Mouse (Mus musculus) adrenal gland, adult 2 months (tissue): ENCODE data around the gene Olfr569. TPM values are rescaled to one million over a fixed set of nuclear protein-coding genes. Genes with fewer than 3 reads are reported as not detected.

Experiments
- DNase-seq: peaks from one replicate; pipeline ENCODE4 v3.0.0; 2021
- long read RNA-seq: library from polyadenylated mRNA; stranded (forward); transcript quantifications from one replicate; pipeline ENCODE4 v2.0.0, GENCODE M21; 2021
- polyA plus RNA-seq: library from polyadenylated mRNA; depleted of rRNA; stranded (reverse); fragments of >200 nt; gene quantifications from 2 replicates; pipeline ENCODE4 v1.2.3, GENCODE M21; 2012; rRNA removed
- total RNA-seq, 2 experiments: library from RNA; stranded (reverse); gene quantifications; 2 replicates each; pipeline ENCODE4 v1.2.3; 2021

Gene Olfr569
- total RNA-seq (not detected), polyA plus RNA-seq (not detected in 2 replicates)
- long read RNA-seq: 0 reads

DNA sequence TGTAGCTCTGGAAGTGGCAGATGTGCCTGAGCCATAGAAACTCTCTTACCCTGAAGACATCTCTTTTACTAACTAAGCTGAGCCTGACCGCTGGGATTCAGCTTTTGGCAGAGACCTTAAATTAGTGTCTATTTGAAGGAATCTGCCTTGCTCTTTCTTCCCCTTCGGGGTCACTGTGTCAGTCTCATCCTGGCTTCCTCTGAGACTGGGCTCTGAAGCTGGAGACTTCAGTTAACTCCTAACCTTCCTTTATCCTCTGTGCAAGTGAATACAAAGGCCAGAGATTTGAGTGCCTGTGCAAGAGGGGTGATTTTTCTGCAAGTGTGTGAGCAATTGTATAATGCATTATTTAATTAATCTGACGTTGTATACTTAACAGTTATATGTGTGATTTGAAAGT lies at the start of gene Olfr569:
Olfr569 (minus strand) TSS at position 101 of the 400 bp plus-strand sequence.
- DNase-seq: no peak

DNA sequence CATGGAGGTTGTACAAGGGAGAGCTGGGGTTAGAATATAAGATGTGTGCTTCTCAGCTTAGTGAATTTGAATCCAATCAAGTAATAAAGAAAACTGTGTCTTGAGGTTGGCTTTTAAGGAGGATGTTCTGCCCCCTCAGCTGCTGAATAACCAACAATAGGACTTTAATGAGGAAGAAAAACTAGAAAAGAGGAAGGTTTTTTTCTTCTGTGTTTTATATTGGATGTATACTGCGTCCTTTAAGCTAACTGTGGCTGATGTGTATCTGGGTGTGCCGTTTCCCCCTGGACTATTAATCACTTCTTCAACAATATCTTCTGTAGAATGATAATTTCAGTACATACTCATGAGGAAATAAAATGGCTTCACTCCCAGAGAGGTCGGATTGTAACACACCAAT lies 36.4 kb upstream of the Olfr569 start:
- no peak for DNase-seq

- DNase-seq: no peak
These were observed 33.4 kb upstream of the Olfr569 start, which contains the start of gene Olfr572 for GRCm38 (mm10) chr7:102924109-102924508. Gene Olfr572, plus strand, starts transcription at chr7:102924409.

GRCm38 (mm10) chr7:102919632-102920031 lies 28.9 kb upstream of the Olfr569 start:
- peak; percentile 9 for DNase-seq

DNA sequence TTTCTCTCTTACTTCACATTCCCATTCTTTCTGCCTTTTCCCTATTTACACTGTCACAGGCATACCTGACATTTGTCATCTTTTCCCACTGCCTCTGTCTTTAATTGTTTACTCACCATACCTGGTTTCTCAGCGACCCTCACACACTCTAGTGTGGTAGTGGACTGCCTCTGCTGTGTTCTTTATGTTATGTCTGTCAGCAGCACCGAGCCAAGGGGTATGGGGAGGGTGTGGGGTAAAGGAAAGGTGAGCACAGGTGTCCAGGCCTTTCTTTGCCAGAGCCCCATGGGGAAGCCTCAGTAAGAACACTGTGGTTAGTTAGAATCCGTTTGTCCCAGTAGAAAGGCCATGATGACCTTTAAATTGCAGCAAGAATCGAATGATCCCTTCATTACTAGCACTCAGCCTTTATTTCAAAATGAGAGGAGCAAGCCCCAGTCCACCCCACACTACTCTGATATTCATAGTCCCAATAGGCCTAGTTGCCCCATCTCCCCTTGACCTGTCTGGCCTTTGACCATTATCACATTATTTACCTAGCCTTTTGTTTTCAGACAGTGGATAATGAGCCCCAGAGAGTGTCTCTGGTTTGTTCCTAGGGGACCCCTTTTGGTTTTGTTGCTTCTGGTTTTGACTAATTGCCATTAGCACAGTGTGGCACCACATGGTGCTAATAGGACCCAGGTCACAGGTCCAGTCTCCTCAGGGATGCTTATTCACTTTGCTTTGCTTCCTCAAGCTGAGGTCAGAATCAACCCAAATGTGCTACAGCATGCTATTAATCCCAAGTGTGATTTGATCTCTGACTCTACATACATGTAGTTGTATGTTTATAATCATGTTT lies 26.6 kb upstream of the Olfr569 start, which contains the start of gene Olfr571:
Olfr571 (minus strand) TSS at position 505 of the 844 bp plus-strand sequence.
- no peak for DNase-seq

DNA sequence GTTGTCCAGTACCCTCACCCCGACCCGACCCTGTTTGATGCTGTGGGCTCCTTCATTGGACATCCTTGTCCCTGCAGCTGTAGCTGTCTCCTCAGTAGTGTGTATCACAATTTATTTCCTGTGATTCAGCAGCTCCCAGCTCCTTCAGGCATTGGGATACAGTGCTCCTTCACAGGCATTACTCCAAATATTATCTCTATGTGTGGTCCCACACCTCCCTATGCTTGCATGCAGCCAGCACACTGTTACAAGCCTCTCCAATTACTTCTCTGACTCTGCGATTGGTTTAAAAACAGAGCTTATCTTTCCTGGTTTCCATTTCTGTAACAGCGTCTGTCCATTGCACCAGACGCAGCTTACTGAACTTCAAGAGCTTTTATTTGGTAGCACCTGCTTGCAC lies 25.7 kb upstream of the Olfr569 start:
- DNase-seq: no peak

GRCm38 (mm10) chr7:102915261-102915660 lies 24.6 kb upstream of the Olfr569 start:
- no peak for DNase-seq

GRCm38 (mm10) chr7:102876822-102877221 lies 13.9 kb downstream of the Olfr569 start, which contains the start of gene Olfr568:
Gene Olfr568, plus strand, starts transcription at chr7:102877122.
- no peak for DNase-seq

- no peak for DNase-seq
These were observed 32.0 kb downstream of the Olfr569 start, which contains the start of gene Olfr566 for GRCm38 (mm10) chr7:102858665-102859064. Gene Olfr566, minus strand, starts transcription at chr7:102858765.

DNA sequence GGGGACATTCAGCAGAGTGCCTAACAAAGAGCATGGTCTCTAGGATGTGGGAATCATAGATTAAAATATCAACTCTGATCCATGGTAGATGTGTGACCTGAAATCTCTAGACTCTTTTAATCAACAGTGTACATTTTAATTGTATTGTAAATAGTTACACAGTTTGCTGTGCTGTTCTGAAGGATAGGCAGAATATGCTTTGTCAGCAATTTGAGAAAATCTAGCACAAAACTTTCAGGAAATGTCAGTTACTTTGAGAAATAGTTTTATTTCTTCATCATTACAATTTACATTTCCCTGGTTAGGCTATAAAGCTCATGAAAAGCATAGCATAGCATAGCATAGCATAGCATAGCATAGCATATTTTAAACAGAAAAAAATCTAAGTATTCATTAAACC lies 34.9 kb downstream of the Olfr569 start:
- no peak for DNase-seq

Other genes with a start within 250 kb of the Olfr569 start
- gene Olfr555, start 232.1 kb downstream of the Olfr569 start, total RNA-seq: not detected
- gene Olfr555, start 232.1 kb downstream of the Olfr569 start, polyA plus RNA-seq: not detected in 2 replicates
- not detected for gene Olfr556, start 226.0 kb downstream of the Olfr569 start, total RNA-seq
- not detected in 2 replicates for gene Olfr556, start 226.0 kb downstream of the Olfr569 start, polyA plus RNA-seq
- 1 to 10 TPM; 6.9 to 8.4 TPM for gene Trim68, start 203.6 kb downstream of the Olfr569 start, total RNA-seq
- 9.4 and 10.1 TPM in 2 replicates for gene Trim68, start 203.6 kb downstream of the Olfr569 start, polyA plus RNA-seq
- gene Olfr557, start 195.0 kb downstream of the Olfr569 start, total RNA-seq: not detected
- gene Olfr557, start 195.0 kb downstream of the Olfr569 start, polyA plus RNA-seq: 0.03 TPM in 1 of 2 replicates, not detected in the other
- gene Olfr558, start 188.7 kb downstream of the Olfr569 start, total RNA-seq: under 1 TPM; 0.26 to 0.31 TPM
- 0.38 and 0.51 TPM in 2 replicates for gene Olfr558, start 188.7 kb downstream of the Olfr569 start, polyA plus RNA-seq
- gene Olfr33, start 171.8 kb downstream of the Olfr569 start, total RNA-seq: not detected
- gene Olfr33, start 171.8 kb downstream of the Olfr569 start, polyA plus RNA-seq: 0.11 TPM in 1 of 2 replicates, not detected in the other
- gene Olfr559, start 163.4 kb downstream of the Olfr569 start, total RNA-seq: not detected
- gene Olfr559, start 163.4 kb downstream of the Olfr569 start, polyA plus RNA-seq: not detected in 2 replicates
- not detected for gene Olfr560, start 131.5 kb downstream of the Olfr569 start, total RNA-seq
- not detected in 2 replicates for gene Olfr560, start 131.5 kb downstream of the Olfr569 start, polyA plus RNA-seq
- gene Olfr78, start 131.4 kb downstream of the Olfr569 start, total RNA-seq: under 1 TPM in 1 of 2 experiments, not detected in 1; 0.24 TPM
- gene Olfr78, start 131.4 kb downstream of the Olfr569 start, polyA plus RNA-seq: 0.19 and 0.46 TPM in 2 replicates
- not detected for gene Olfr561, start 119.7 kb downstream of the Olfr569 start, total RNA-seq
- not detected in 2 replicates for gene Olfr561, start 119.7 kb downstream of the Olfr569 start, polyA plus RNA-seq
- gene Olfr564, start 87.4 kb downstream of the Olfr569 start, total RNA-seq: not detected
- not detected in 2 replicates for gene Olfr564, start 87.4 kb downstream of the Olfr569 start, polyA plus RNA-seq
- not detected for gene Olfr566, start 32.1 kb downstream of the Olfr569 start, total RNA-seq
- gene Olfr566, start 32.1 kb downstream of the Olfr569 start, polyA plus RNA-seq: not detected in 2 replicates
- not detected for gene Olfr568, start 13.8 kb downstream of the Olfr569 start, total RNA-seq
- gene Olfr568, start 13.8 kb downstream of the Olfr569 start, polyA plus RNA-seq: not detected in 2 replicates
- not detected for gene Olfr570, start 3.7 kb upstream of the Olfr569 start, total RNA-seq
- not detected in 2 replicates for gene Olfr570, start 3.7 kb upstream of the Olfr569 start, polyA plus RNA-seq
- not detected for gene Olfr571, start 26.7 kb upstream of the Olfr569 start, total RNA-seq
- gene Olfr571, start 26.7 kb upstream of the Olfr569 start, polyA plus RNA-seq: not detected in 2 replicates
- gene Olfr572, start 33.5 kb upstream of the Olfr569 start, total RNA-seq: not detected
- gene Olfr572, start 33.5 kb upstream of the Olfr569 start, polyA plus RNA-seq: not detected in 2 replicates
- not detected for gene Olfr573-ps1, start 51.7 kb upstream of the Olfr569 start, total RNA-seq
- not detected in 2 replicates for gene Olfr573-ps1, start 51.7 kb upstream of the Olfr569 start, polyA plus RNA-seq
- not detected for gene Olfr574, start 57.6 kb upstream of the Olfr569 start, total RNA-seq
- gene Olfr574, start 57.6 kb upstream of the Olfr569 start, polyA plus RNA-seq: not detected in 2 replicates
- gene Olfr575, start 67.9 kb upstream of the Olfr569 start, total RNA-seq: not detected
- gene Olfr575, start 67.9 kb upstream of the Olfr569 start, polyA plus RNA-seq: not detected in 2 replicates
- gene Olfr576, start 71.8 kb upstream of the Olfr569 start, total RNA-seq: not detected
- not detected in 2 replicates for gene Olfr576, start 71.8 kb upstream of the Olfr569 start, polyA plus RNA-seq
- gene Olfr577, start 85.1 kb upstream of the Olfr569 start, total RNA-seq: not detected
- not detected in 2 replicates for gene Olfr577, start 85.1 kb upstream of the Olfr569 start, polyA plus RNA-seq
- gene Olfr578, start 98.4 kb upstream of the Olfr569 start, total RNA-seq: not detected
- not detected in 2 replicates for gene Olfr578, start 98.4 kb upstream of the Olfr569 start, polyA plus RNA-seq
- not detected for gene Olfr582, start 147.1 kb upstream of the Olfr569 start, total RNA-seq
- gene Olfr582, start 147.1 kb upstream of the Olfr569 start, polyA plus RNA-seq: not detected in 2 replicates
- not detected for gene Olfr583, start 160.4 kb upstream of the Olfr569 start, total RNA-seq
- not detected in 2 replicates for gene Olfr583, start 160.4 kb upstream of the Olfr569 start, polyA plus RNA-seq
- gene Olfr584, start 191.0 kb upstream of the Olfr569 start, total RNA-seq: not detected
- gene Olfr584, start 191.0 kb upstream of the Olfr569 start, polyA plus RNA-seq: not detected in 2 replicates
- not detected for gene Olfr585, start 206.8 kb upstream of the Olfr569 start, total RNA-seq
- not detected in 2 replicates for gene Olfr585, start 206.8 kb upstream of the Olfr569 start, polyA plus RNA-seq
- gene Olfr586, start 234.8 kb upstream of the Olfr569 start, total RNA-seq: not detected
- gene Olfr586, start 234.8 kb upstream of the Olfr569 start, polyA plus RNA-seq: not detected in 2 replicates
- not detected for gene Olfr588-ps1, start 250.0 kb upstream of the Olfr569 start, total RNA-seq
- not detected in 2 replicates for gene Olfr588-ps1, start 250.0 kb upstream of the Olfr569 start, polyA plus RNA-seq